Mouse (Mus musculus) neural tube, embryonic 14.5 days (tissue): ENCODE results near the gene Lrrc51. TPM values are rescaled to one million over a fixed set of nuclear protein-coding genes. Genes with fewer than 3 reads are reported as not detected.

Experiments used
- ATAC-seq: fragments of 200-750 bp; cut with Nextera tagmentation; 2 replicates; pipeline ENCODE4 v1.8.0; 2017; ENCODE audit warnings: low read depth, mild to moderate bottlenecking, moderate TSS enrichment, moderate library complexity
- H3K27ac ChIP-seq: fragments of 300-500 bp; sonication (generic); 2 replicates; pipeline ENCODE4 v1.5.1; 2014; ENCODE audit warnings: low read depth, mild to moderate bottlenecking, control low read depth, low read length, moderate library complexity, mixed read lengths
- H3K27me3 ChIP-seq: fragments of 300-500 bp; sonication (generic); 2 replicates; pipeline ENCODE4 v1.6.1; 2014; ENCODE audit warnings: low read length; ENCODE audit not compliant: control insufficient read depth, insufficient read depth
- H3K36me3 ChIP-seq: fragments of 300-500 bp; sonication (generic); 2 replicates; pipeline ENCODE4 v1.6.1; 2014; ENCODE audit warnings: low read length, mixed read lengths; ENCODE audit not compliant: control insufficient read depth, insufficient read depth
- H3K4me1 ChIP-seq: fragments of 300-500 bp; sonication (generic); 2 replicates; pipeline ENCODE4 v1.6.1; 2014; ENCODE audit warnings: low read length; ENCODE audit not compliant: control insufficient read depth, insufficient read depth
- H3K4me2 ChIP-seq: fragments of 300-500 bp; sonication (generic); 2 replicates; pipeline ENCODE4 v1.6.1; 2014; ENCODE audit warnings: mild to moderate bottlenecking, low read depth, low read length, control low read depth
- H3K4me3 ChIP-seq: fragments of 300-500 bp; sonication (generic); 2 replicates; pipeline ENCODE4 v1.5.1; 2014; ENCODE audit warnings: low read depth, low read length, control low read depth, mixed read lengths
- H3K9ac ChIP-seq: fragments of 300-500 bp; sonication (generic); replicated peaks from 2 replicates; pipeline ENCODE4 v1.6.1; 2014; ENCODE audit warnings: low read depth, mild to moderate bottlenecking, control low read depth, low read length, mixed read lengths
- H3K9me3 ChIP-seq: fragments of 300-500 bp; sonication (generic); 2 replicates; pipeline ENCODE4 v1.6.1; 2016; ENCODE audit warnings: low read length; ENCODE audit not compliant: control insufficient read depth
- WGBS: fragments of 180-500 bp; shearing (Covaris S2); extraction: QIAGEN DNeasy Blood & Tissue Kit; methylation state at CpG from one replicate; pipeline ENCODE4 v1.1.7; 2014; 5-methylcytosine and 5-hydroxymethylcytosine counted together
- polyA plus RNA-seq: library from polyadenylated mRNA; unstranded; fragments of >200 nt; fragmentation: Nextera tagmentation; extraction: Ambion mirVana; gene quantifications from 2 replicates; pipeline ENCODE4 v1.2.1, GENCODE M21; 2014

The Lrrc51 gene
- polyA plus RNA-seq, 1 experiment from 2014 or later: 8.3 TPM

DNA sequence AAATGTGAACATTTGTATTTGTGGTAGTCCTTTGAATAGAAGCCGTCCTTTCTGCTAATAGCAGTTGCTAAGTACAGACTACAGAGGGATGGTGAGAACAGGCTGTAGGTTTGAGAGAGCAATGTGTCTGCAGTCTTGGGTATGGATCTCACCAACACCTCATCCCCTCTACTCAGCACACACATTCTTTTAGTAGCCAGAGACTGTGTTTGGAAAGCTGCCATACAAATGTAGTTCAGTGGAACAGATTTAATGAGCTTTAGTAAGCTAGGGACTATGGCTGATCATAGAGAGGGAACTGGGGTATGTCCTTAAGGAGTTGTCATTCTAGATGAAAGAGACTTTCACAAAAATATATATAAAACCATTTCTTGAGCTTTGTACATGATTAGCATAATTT is 33.6 kb upstream of the Lrrc51 start:
- no peak overlapping the region for H3K27ac ChIP-seq
- H3K9ac ChIP-seq: no peak overlapping the region
- no peaks in the 10 kb centered on the region for H3K9me3 ChIP-seq
- H3K36me3 ChIP-seq: no peaks in the 10 kb centered on the region
- no peak overlapping the region for H3K4me2 ChIP-seq
- WGBS: 93% methylated on average over 1 of the region's 1 CpGs
- no peaks in the 10 kb centered on the region for H3K27me3 ChIP-seq
- no peak overlapping the region for H3K4me3 ChIP-seq
- ATAC-seq: no peak
- peaks cover 18% of the 10 kb centered on the region for H3K4me1 ChIP-seq

DNA sequence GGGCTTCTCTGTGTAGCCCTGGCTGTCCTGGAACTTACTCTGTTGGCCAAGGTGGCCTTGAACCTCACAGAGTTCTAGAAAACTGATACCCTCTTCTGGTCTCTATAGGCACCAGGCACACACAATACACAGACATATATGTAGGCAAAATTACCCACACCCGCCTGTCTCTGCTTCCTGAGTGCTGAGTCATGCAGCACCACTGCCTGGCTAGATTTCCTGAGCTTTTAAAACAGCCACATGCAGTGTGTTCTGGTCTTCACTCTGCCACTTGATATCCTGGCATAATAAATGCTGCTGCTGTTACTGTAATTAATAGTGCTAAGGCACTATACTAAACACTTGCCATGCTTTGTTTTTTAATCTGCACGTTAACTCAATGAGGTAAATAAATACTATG is 31.9 kb upstream of the Lrrc51 start:
- Histone ChIP-seq H3K9ac (no peak overlapping the region), H3K4me1 (peaks cover 8% of the 10 kb centered on the region), H3K27me3 (no peaks in the 10 kb centered on the region), H3K27ac (no peak overlapping the region), H3K4me2 (no peak overlapping the region), H3K4me3 (no peak overlapping the region), H3K9me3 (no peaks in the 10 kb centered on the region), H3K36me3 (no peaks in the 10 kb centered on the region)
- WGBS: 73% methylated on average over 2 of the region's 2 CpGs
- ATAC-seq: no peak

GRCm38 (mm10) chr7:101964551-101964950 is 30.9 kb upstream of the Lrrc51 start:
- Histone ChIP-seq H3K27ac (no peak overlapping the region), H3K4me3 (no peak overlapping the region), H3K9me3 (no peaks in the 10 kb centered on the region), H3K36me3 (no peaks in the 10 kb centered on the region), H3K4me1 (peaks cover 8% of the 10 kb centered on the region), H3K4me2 (no peak overlapping the region), H3K9ac (no peak overlapping the region), H3K27me3 (no peaks in the 10 kb centered on the region)
- ATAC-seq: no peak
- 91% methylated on average over 4 of the region's 4 CpGs for WGBS

- no peak for ATAC-seq
- Histone ChIP-seq H3K9me3 (no peaks in the 10 kb centered on the region), H3K9ac (no peak overlapping the region), H3K4me1 (peaks cover under 1% of the 10 kb centered on the region; the same call in 1 of the 2 replicates), H3K27me3 (no peaks in the 10 kb centered on the region), H3K36me3 (no peaks in the 10 kb centered on the region), H3K4me3 (no peak overlapping the region), H3K4me2 (no peak overlapping the region), H3K27ac (no peak overlapping the region)
- 95% methylated on average over 2 of the region's 2 CpGs for WGBS
Observed at GRCm38 (mm10) chr7:101963621-101964020, 29.9 kb upstream of the Lrrc51 start.

DNA sequence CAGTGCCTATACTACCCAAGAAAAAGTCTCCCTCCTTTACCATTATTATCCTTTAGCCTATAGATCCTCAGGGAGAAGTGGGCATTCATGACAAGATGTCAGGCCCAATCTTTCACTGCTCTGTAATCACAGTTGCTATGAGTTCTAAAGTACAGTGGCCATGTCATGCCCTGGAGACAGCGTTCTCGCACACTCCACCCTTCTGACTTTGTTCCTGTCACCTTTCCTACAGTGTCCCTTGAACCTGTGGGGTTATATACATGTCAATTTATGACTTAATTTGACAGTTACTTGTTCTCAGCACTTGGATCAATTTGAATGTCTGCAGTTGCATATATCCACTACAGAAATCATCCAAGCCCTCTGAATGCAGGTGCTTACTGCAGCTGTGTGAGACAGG is 29.1 kb upstream of the Lrrc51 start:
- no peak overlapping the region for H3K9ac ChIP-seq
- H3K4me1 ChIP-seq: no peaks in the 10 kb centered on the region
- H3K36me3 ChIP-seq: no peaks in the 10 kb centered on the region
- no peak overlapping the region for H3K4me2 ChIP-seq
- H3K27ac ChIP-seq: no peak overlapping the region
- ATAC-seq: no peak
- H3K4me3 ChIP-seq: no peak overlapping the region
- H3K9me3 ChIP-seq: no peaks in the 10 kb centered on the region
- H3K27me3 ChIP-seq: no peaks in the 10 kb centered on the region
- WGBS: 91% methylated on average over 2 of the region's 2 CpGs

DNA sequence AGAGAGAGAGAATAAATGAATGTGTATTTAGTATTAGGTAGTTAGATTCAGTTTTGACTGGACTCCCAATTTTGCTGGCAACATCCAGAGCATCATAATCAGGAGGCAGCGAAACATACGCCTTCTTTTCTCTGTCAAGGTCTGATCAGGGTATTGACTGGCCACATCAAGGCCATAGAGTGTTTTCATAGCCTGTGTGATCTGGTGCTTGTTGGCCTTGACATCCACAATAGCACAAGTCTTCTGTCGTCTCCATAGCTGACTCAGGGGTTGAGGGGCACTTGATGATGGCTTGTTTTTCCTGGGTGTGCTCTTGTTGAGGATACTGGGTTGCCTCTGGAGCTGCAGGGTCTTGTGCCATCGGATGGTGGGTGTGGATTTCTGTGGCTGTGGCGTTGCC is 23.2 kb upstream of the Lrrc51 start:
- no peak overlapping the region for H3K9ac ChIP-seq
- no peak overlapping the region for H3K4me2 ChIP-seq
- no peak overlapping the region for H3K27ac ChIP-seq
- no peaks in the 10 kb centered on the region for H3K4me1 ChIP-seq
- H3K27me3 ChIP-seq: no peaks in the 10 kb centered on the region
- no peak overlapping the region for H3K4me3 ChIP-seq
- ATAC-seq: no peak
- H3K9me3 ChIP-seq: no peaks in the 10 kb centered on the region
- WGBS: 94% methylated on average over 5 of the region's 5 CpGs
- H3K36me3 ChIP-seq: no peaks in the 10 kb centered on the region

DNA sequence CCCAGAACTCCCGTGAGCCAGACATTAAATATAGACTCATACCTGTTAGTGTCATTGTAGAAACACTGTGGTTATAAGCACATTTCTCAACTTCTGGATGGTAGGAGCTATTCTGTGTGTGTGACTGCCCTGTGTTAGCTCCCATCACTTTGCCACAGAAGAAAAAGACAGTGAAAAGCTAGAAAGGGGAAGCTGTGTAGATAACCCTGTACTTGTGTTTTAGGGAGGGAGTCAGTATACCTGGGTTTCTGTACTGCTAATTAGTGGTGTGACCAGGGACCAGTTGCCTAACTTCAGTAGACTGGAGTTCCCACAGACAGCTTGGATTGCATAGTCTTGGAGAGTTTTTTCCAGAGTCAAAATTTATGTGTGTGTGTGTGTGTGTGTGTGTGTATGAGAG is 22.8 kb upstream of the Lrrc51 start:
- H3K4me1 ChIP-seq: no peaks in the 10 kb centered on the region
- no peak overlapping the region for H3K4me2 ChIP-seq
- H3K9ac ChIP-seq: no peak overlapping the region
- H3K27me3 ChIP-seq: no peaks in the 10 kb centered on the region
- H3K4me3 ChIP-seq: no peak overlapping the region
- H3K36me3 ChIP-seq: no peaks in the 10 kb centered on the region
- no peak for ATAC-seq
- H3K27ac ChIP-seq: no peak overlapping the region
- no peaks in the 10 kb centered on the region for H3K9me3 ChIP-seq
- WGBS: 95% methylated on average over 1 of the region's 1 CpGs

DNA sequence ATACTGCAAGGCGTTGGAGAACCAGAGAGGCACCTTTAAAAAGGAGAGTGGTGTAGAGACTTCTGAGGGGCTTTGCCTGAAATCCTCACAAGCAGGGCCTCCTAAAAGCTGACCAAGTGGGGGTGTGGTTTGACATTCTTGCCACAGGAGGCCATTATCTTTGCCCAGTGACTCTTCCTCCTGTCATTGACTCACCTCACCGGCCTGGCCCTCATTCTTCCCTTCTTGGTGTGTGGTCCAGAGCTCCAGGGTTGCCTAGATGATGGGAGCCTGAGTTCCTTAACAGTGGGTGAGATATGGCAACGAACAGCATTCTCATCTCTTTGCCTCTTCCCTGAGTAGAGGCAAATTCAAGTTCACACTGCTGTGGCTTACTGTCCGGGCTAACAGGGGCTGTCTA is 22.2 kb upstream of the Lrrc51 start:
- WGBS: 55% methylated on average over 4 of the region's 4 CpGs

GRCm38 (mm10) chr7:101955276-101955675 is 21.6 kb upstream of the Lrrc51 start:
- Histone ChIP-seq H3K27me3 (no peaks in the 10 kb centered on the region), H3K9me3 (no peaks in the 10 kb centered on the region), H3K36me3 (no peaks in the 10 kb centered on the region), H3K27ac (no peak overlapping the region), H3K4me1 (no peaks in the 10 kb centered on the region), H3K4me2 (no peak overlapping the region), H3K4me3 (no peak overlapping the region), H3K9ac (no peak overlapping the region)
- WGBS: 97% methylated on average over 2 of the region's 2 CpGs
- no peak for ATAC-seq

More for the DNA sequence above, 22.2 kb upstream of the Lrrc51 start:
- ATAC-seq: no peak
- Histone ChIP-seq H3K9me3 (no peaks in the 10 kb centered on the region), H3K4me1 (no peaks in the 10 kb centered on the region), H3K27me3 (no peaks in the 10 kb centered on the region), H3K27ac (no peak overlapping the region), H3K4me3 (no peak overlapping the region), H3K36me3 (no peaks in the 10 kb centered on the region), H3K4me2 (no peak overlapping the region), H3K9ac (no peak overlapping the region)

- no peaks in the 10 kb centered on the region for H3K27me3 ChIP-seq
- no peak for ATAC-seq
- no peaks in the 10 kb centered on the region for H3K36me3 ChIP-seq
- WGBS: 88% methylated on average over 2 of the region's 2 CpGs
- no peaks in the 10 kb centered on the region for H3K4me1 ChIP-seq
- H3K4me2 ChIP-seq: no peak overlapping the region
- no peak overlapping the region for H3K9ac ChIP-seq
- no peak overlapping the region for H3K4me3 ChIP-seq
- no peaks in the 10 kb centered on the region for H3K9me3 ChIP-seq
- no peak overlapping the region for H3K27ac ChIP-seq
Observed at GRCm38 (mm10) chr7:101954163-101954562, 20.5 kb upstream of the Lrrc51 start.
